Mouse (Mus musculus) embryonic facial prominence, embryonic 13.5 days (tissue): ENCODE results near the gene Boc. TPM values are rescaled to one million over a fixed set of nuclear protein-coding genes. Genes with fewer than 3 reads are reported as not detected.

Experiments used
- ATAC-seq: fragments of 200-750 bp; cut with Nextera tagmentation; 2 replicates; pipeline ENCODE4 v1.8.0; 2017; ENCODE audit warnings: low read depth; ENCODE audit not compliant: insufficient number of reproducible peaks, insufficient read depth, low FRiP score, low TSS enrichment
- H3K27ac ChIP-seq: fragments of 300-500 bp; sonication (generic); 2 replicates; pipeline ENCODE4 v1.5.1; 2015; ENCODE audit warnings: moderate library complexity, mild to moderate bottlenecking, inconsistent platforms
- H3K27me3 ChIP-seq: fragments of 300-500 bp; sonication (generic); 2 replicates; pipeline ENCODE4 v1.6.1; 2015; ENCODE audit warnings: mild to moderate bottlenecking, inconsistent platforms
- H3K36me3 ChIP-seq: fragments of 300-500 bp; sonication (generic); 2 replicates; pipeline ENCODE4 v1.6.1; 2015; ENCODE audit warnings: mild to moderate bottlenecking, inconsistent platforms
- H3K4me1 ChIP-seq: fragments of 300-500 bp; sonication (generic); 2 replicates; pipeline ENCODE4 v1.6.1; 2015; ENCODE audit warnings: inconsistent platforms
- H3K4me2 ChIP-seq: fragments of 300-500 bp; sonication (generic); 2 replicates; pipeline ENCODE4 v1.6.1; 2015; ENCODE audit warnings: moderate library complexity, mild to moderate bottlenecking, inconsistent platforms
- H3K4me3 ChIP-seq: fragments of 300-500 bp; sonication (generic); 2 replicates; pipeline ENCODE4 v1.5.1; 2015; ENCODE audit warnings: mild to moderate bottlenecking, inconsistent platforms
- H3K9ac ChIP-seq: fragments of 300-500 bp; sonication (generic); 2 replicates; pipeline ENCODE4 v1.6.1; 2015; ENCODE audit warnings: mild to moderate bottlenecking, inconsistent platforms
- H3K9me3 ChIP-seq: fragments of 300-500 bp; sonication (generic); 2 replicates; pipeline ENCODE4 v1.6.1; 2016; ENCODE audit warnings: inconsistent platforms
- WGBS: fragments of 180-500 bp; shearing (Covaris S2); methylation state at CpG from one replicate; pipeline ENCODE4 v1.1.7; 2015; ENCODE audit warnings: mixed read lengths; 5-methylcytosine and 5-hydroxymethylcytosine counted together
- polyA plus RNA-seq: library from polyadenylated mRNA; unstranded; fragments of >200 nt; fragmentation: Nextera tagmentation; extraction: Ambion mirVana; gene quantifications from 2 replicates; pipeline ENCODE4 v1.2.1, GENCODE M21; 2015

Boc gene
- polyA plus RNA-seq, 1 experiment from 2014 or later = 51.1 TPM

DNA sequence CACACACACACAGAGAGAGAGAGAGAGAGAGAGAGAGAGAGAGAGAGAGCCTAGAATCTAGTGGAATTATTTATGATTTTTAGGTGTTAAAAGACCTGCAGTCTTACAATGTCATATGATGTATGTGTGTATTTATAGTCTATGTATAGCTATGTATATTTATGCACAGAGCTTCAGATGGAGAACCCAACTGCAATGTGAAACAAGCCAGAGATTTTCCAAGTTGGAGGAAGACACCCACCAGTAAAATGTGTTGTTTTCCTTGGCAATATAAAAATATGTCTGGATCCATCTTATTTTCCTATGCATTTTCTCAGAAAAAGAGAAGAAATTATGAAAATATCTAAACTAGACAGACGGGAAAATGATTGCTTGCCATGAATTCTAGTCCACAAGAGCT is 32.7 kb downstream of the Boc start:
- H3K9ac ChIP-seq = no peak overlapping the region
- H3K4me3 ChIP-seq = no peak overlapping the region
- peaks cover 51% of the 10 kb centered on the region for H3K4me1 ChIP-seq
- H3K36me3 ChIP-seq = peaks cover 9% of the 10 kb centered on the region
- no peak overlapping the region for H3K27ac ChIP-seq
- ATAC-seq = no peak
- H3K4me2 ChIP-seq = no peak overlapping the region
- H3K27me3 ChIP-seq = no peaks in the 10 kb centered on the region
- 72% methylated on average over 1 of the region's 1 CpGs for WGBS
- H3K9me3 ChIP-seq = no peaks in the 10 kb centered on the region

- no peaks in the 10 kb centered on the region for H3K27me3 ChIP-seq
- no peak for ATAC-seq
- H3K9me3 ChIP-seq = no peaks in the 10 kb centered on the region
- no peak overlapping the region for H3K4me2 ChIP-seq
- no peak overlapping the region for H3K4me3 ChIP-seq
- H3K9ac ChIP-seq = no peak overlapping the region
- H3K4me1 ChIP-seq = peaks cover 28% of the 10 kb centered on the region
- no peak overlapping the region for H3K27ac ChIP-seq
- 81% methylated on average over 7 of the region's 7 CpGs for WGBS
- H3K36me3 ChIP-seq = peaks cover 33% of the 10 kb centered on the region
Observed at GRCm38 (mm10) chr16:44523595-44523994, 35.1 kb downstream of the Boc start.

DNA sequence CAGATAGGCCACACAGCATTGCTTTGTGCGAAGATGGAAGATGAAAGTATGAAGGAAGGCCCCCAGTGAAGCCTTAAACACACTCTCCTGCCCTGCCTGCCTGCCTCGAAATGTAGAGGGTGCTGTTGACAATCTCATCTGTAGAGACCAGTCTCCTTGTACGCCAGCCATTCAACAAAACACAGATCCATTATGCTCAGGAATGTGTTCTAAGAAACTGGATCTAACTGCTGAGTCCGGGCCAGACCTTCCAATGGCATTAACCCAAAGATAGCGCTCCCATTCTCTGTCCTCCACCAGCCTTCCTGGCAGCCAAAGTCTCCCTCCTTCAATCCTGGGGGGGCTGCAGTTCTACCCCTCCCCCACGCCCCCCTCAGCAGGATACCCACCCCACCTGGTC is 42.2 kb downstream of the Boc start:
- H3K9ac ChIP-seq = no peak overlapping the region; the same call in 1 of the 2 replicates

DNA sequence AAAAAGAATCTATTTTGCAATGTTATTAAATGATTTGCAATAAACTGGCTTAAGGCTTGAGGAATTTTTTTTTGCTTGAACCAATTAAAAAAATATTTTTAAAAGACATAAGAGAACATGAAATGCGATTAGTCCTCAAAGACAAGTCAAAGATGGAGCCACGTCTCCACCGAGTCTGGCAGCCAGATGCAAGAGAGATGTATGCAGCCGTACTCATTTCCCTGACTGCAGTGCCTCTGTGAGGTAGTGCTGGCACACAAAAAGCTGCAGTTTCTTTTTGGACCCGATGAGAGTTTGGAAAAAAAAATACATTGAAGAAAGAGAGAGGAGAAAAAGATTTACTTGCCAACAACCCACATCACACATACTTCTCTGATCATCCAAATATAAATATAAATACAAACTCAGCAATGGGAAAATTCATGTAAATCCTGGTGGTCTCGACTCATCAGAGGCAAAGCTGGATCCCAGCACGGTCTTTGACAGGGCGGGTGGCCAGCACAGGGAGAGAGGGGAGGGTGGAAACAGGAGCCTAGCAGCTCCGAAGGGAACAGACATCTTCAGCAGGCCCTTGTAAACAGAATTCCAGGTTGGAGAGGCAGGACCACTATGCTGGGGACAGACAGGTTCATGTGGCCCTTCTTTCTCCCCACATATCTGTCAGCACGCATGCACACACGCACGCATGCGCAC is 48.0 kb downstream of the Boc start:
- Histone ChIP-seq H3K4me2 (peak overlapping the region; percentile 31), H3K9me3 (no peaks in the 10 kb centered on the region), H3K4me1 (peaks cover 48% of the 10 kb centered on the region), H3K36me3 (peaks cover 74% of the 10 kb centered on the region), H3K4me3 (no peak overlapping the region), H3K27ac (peak overlapping the region; percentile 92), H3K9ac (peak overlapping the region; percentile 27; the same call in 1 of the 2 replicates), H3K27me3 (no peaks in the 10 kb centered on the region)
- 42% methylated on average over 13 of the region's 13 CpGs for WGBS
- no peak for ATAC-seq

More for the DNA sequence above, 42.2 kb downstream of the Boc start:
- H3K4me3 ChIP-seq = no peak overlapping the region
- no peaks in the 10 kb centered on the region for H3K27me3 ChIP-seq
- ATAC-seq = no peak
- H3K4me1 ChIP-seq = 0 out of 2 replicates have a peak, but pooled peaks cover 4% of the 10 kb centered on the region
- H3K36me3 ChIP-seq = peaks cover 90% of the 10 kb centered on the region
- H3K27ac ChIP-seq = peak overlapping the region; percentile 16; the same call in 1 of the 2 replicates
- WGBS = 84% methylated on average over 6 of the region's 6 CpGs
- H3K4me2 ChIP-seq = no peak overlapping the region
- no peaks in the 10 kb centered on the region for H3K9me3 ChIP-seq

DNA sequence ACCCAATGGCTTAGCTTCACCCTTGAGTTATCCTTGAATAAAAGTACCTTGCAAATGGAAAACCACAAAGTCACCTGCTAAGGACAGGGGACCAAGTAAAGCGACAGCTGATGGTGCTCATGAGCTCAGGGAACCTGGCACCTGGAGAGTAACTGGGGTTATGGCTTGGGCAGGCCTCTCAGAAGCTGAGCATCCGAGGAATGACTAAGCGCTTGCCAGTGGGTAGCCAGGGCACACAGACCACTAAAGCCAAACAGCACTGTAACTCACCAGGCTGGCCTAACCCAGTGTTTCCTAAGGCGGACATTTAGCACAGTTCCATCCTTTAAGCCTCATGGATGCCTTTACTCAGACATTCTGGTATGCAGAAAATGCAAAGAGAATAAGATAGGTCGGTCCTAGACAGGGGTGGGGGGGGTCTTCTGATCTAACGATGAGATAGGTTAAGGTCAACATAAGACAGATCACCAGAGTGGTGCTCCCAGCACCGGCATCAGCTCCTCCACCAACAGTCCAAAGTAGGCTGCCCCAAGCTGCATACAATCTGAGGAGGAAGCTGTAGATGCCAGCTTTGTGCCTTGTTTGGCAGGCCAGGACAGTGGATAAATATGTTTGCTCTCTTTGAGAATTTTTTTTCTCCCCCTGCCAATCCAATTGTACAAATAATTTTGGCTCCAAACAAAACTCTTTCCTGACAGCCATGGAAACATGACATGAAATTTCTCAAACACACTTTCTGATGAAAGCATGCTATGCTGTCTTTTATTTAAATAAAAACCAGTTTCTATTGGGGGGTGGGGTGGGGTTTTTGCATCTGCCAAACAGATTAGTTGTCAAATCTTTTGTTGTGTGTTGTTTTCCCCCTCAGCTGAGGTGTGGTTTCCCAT is 49.0 kb downstream of the Boc start:
- peak overlapping the region; percentile 92 for H3K27ac ChIP-seq
- no peak overlapping the region for H3K9ac ChIP-seq
- H3K9me3 ChIP-seq = 0 out of 2 replicates have a peak, but pooled peaks cover under 1% of the 10 kb centered on the region
- peaks cover 77% of the 10 kb centered on the region for H3K36me3 ChIP-seq
- H3K4me3 ChIP-seq = no peak overlapping the region
- H3K4me1 ChIP-seq = peaks cover 51% of the 10 kb centered on the region
- no peak for ATAC-seq
- 60% methylated on average over 7 of the region's 7 CpGs for WGBS
- no peak overlapping the region for H3K4me2 ChIP-seq
- no peaks in the 10 kb centered on the region for H3K27me3 ChIP-seq

DNA sequence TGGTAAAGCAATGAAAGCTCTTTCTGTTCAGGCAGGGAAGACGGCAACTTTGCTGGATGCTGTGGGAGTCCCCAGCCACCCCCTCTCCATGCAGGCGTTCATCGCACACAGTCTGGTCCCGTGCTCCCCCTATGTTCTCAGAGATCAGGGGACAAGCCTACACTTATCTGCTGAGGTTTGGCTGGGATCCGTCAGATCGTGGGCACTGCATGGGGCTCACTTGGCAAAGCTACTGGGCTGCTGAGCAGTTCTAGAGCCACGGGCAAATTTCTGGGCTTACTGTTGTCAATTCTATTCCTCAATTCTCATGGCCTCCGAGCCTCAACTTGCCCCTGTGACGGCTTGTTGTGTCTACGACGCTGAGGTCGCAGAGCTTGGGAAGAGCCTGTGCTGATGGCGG is 49.9 kb downstream of the Boc start:
- peaks cover 77% of the 10 kb centered on the region for H3K36me3 ChIP-seq
- no peak overlapping the region for H3K4me2 ChIP-seq
- no peaks in the 10 kb centered on the region for H3K27me3 ChIP-seq
- 73% methylated on average over 13 of the region's 13 CpGs for WGBS
- H3K9ac ChIP-seq = no peak overlapping the region
- H3K27ac ChIP-seq = peak overlapping the region; percentile 92
- peaks cover 51% of the 10 kb centered on the region for H3K4me1 ChIP-seq
- ATAC-seq = no peak
- H3K9me3 ChIP-seq = peaks cover 5% of the 10 kb centered on the region; the same call in 1 of the 2 replicates
- no peak overlapping the region for H3K4me3 ChIP-seq

DNA sequence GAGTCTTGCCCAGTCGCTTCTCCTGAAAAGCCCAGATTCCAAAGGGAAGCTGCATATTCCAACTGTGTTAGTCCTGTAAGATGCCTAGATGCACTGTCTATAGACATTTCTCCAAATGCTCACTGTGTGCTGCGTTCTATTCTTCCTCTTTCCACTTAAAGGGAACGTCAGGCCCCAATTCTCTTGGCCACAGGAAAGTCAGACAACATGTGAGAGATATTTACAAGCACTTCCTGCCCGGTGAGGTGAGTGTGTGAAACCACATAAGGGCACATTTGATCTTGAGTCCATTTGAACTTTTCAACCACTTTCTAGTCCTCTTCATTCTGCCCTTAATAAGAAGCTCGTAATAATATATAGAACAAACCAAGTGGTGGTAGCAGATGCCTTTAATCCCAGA is 50.7 kb downstream of the Boc start:
- peak overlapping the region; percentile 78 for H3K27ac ChIP-seq
- no peaks in the 10 kb centered on the region for H3K27me3 ChIP-seq
- no peak overlapping the region for H3K4me3 ChIP-seq
- peaks cover 55% of the 10 kb centered on the region for H3K4me1 ChIP-seq
- no peak overlapping the region for H3K4me2 ChIP-seq
- H3K36me3 ChIP-seq = peaks cover 78% of the 10 kb centered on the region
- WGBS = 76% methylated on average over 5 of the region's 5 CpGs
- ATAC-seq = no peak
- peaks cover 5% of the 10 kb centered on the region; the same call in 1 of the 2 replicates for H3K9me3 ChIP-seq
- no peak overlapping the region for H3K9ac ChIP-seq

DNA sequence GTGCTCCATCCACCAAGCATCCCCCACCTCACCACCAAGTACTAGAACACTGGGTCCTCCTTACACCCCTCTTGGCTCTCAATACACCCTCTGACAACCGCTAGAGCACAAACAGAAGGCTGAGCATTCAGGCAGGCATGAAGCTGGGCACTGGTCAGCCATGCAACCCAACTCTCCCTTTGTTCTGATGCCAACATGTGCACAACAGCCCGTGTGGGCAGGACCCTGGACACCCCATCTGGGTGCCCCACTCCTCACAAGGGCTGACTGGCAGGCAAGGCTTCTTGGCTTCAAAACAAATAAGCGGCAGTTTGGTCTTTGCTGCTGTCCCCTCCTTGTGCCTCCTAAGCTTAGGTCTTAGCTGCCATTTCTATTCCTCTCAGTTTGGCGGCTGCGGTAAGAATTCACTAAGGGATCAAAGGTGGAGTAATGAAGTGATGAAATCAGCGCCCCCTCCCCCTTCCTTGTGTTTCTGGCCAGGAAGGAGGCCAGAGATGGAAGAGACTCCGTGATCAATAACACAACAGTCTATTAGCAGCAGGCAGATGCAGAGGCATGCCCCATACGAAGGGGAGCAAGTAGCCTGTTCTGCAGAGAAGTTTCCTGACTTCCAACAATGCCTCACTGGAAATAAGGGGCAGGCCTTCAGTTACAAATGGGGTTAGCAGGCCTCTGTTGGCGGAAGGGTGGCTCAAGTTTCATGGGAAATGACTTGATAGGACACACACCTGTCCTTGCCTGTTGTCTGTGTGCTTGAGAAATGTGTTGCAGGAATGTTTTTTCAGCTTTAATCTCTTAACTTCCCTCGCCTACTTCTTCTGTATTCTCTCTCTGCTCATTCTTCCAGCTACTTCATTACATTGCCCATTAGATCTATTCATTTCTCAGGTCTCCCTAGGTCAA is 51.4 kb downstream of the Boc start:
- Histone ChIP-seq H3K4me1 (peaks cover 58% of the 10 kb centered on the region), H3K4me2 (no peak overlapping the region), H3K9ac (no peak overlapping the region; the same call in 1 of the 2 replicates), H3K4me3 (no peak overlapping the region), H3K27ac (peak overlapping the region; percentile 78), H3K9me3 (peaks cover 5% of the 10 kb centered on the region; the same call in 1 of the 2 replicates), H3K27me3 (no peaks in the 10 kb centered on the region), H3K36me3 (peaks cover 78% of the 10 kb centered on the region)
- WGBS = 58% methylated on average over 10 of the region's 10 CpGs
- no peak for ATAC-seq

- ATAC-seq = no peak
- 69% methylated on average over 1 of the region's 1 CpGs for WGBS
- Histone ChIP-seq H3K27ac (no peak overlapping the region; the same call in 1 of the 2 replicates), H3K4me2 (no peak overlapping the region), H3K4me1 (peaks cover 50% of the 10 kb centered on the region), H3K9me3 (peaks cover 5% of the 10 kb centered on the region; the same call in 1 of the 2 replicates), H3K36me3 (peaks cover 85% of the 10 kb centered on the region), H3K9ac (no peak overlapping the region), H3K4me3 (no peak overlapping the region), H3K27me3 (no peaks in the 10 kb centered on the region)
Observed at GRCm38 (mm10) chr16:44505243-44505642, 53.5 kb downstream of the Boc start.

GRCm38 (mm10) chr16:44502895-44503575 is 55.7 kb downstream of the Boc start:
- Histone ChIP-seq H3K27ac (no peak overlapping the region), H3K27me3 (no peaks in the 10 kb centered on the region), H3K36me3 (peaks cover 90% of the 10 kb centered on the region), H3K9me3 (peaks cover 5% of the 10 kb centered on the region; the same call in 1 of the 2 replicates), H3K4me1 (peaks cover 31% of the 10 kb centered on the region), H3K4me2 (no peak overlapping the region), H3K9ac (no peak overlapping the region), H3K4me3 (no peak overlapping the region)
- 68% methylated on average over 8 of the region's 8 CpGs for WGBS
- no peak for ATAC-seq
